Mouse (Mus musculus): ENCODE data around the gene Gdpd1. TPM values are rescaled to one million over a fixed set of nuclear protein-coding genes. Genes with fewer than 3 reads are reported as not detected.

Gdpd1 gene
- polyA plus RNA-seq, 1 experiment from 2014 or later = 163 TPM

GRCm38 (mm10) chr11:87021551-87021950, 52.3 kb downstream of the Gdpd1 start:
- Histone ChIP-seq H3K4me2 (no peak overlapping the region), H3K4me1 (replicated peaks) (no peaks in the 10 kb centered on the region), H3K4me3 (no peak overlapping the region), H3K9me3 (no peaks in the 10 kb centered on the region), H3K36me3 (no peaks in the 10 kb centered on the region), H3K27me3 (no peaks in the 10 kb centered on the region), H3K9ac (no peak overlapping the region), H3K27ac (replicated peaks) (no peak overlapping the region)
- no peak for ATAC-seq (ENCODE audit: low FRiP score, low read depth)

- Histone ChIP-seq H3K4me3 (no peak overlapping the region), H3K27ac (replicated peaks) (no peak overlapping the region), H3K27me3 (no peaks in the 10 kb centered on the region), H3K9me3 (no peaks in the 10 kb centered on the region), H3K4me2 (no peak overlapping the region), H3K4me1 (replicated peaks) (no peaks in the 10 kb centered on the region), H3K36me3 (no peaks in the 10 kb centered on the region), H3K9ac (no peak overlapping the region)
- 80% methylated on average over 5 of the region's 5 CpGs for WGBS
- no peak for ATAC-seq (ENCODE audit: low FRiP score, low read depth)
These were observed 53.4 kb downstream of the Gdpd1 start for GRCm38 (mm10) chr11:87020449-87020848.

GRCm38 (mm10) chr11:87019431-87019830, 54.4 kb downstream of the Gdpd1 start:
- Histone ChIP-seq H3K36me3 (no peaks in the 10 kb centered on the region), H3K9ac (no peak overlapping the region), H3K4me2 (no peak overlapping the region), H3K27me3 (no peaks in the 10 kb centered on the region), H3K9me3 (no peaks in the 10 kb centered on the region), H3K4me1 (replicated peaks) (no peaks in the 10 kb centered on the region), H3K27ac (replicated peaks) (no peak overlapping the region), H3K4me3 (no peak overlapping the region)
- WGBS = 91% methylated on average over 8 of the region's 8 CpGs
- ATAC-seq (ENCODE audit: low FRiP score, low read depth) = no peak

GRCm38 (mm10) chr11:87018081-87018480, 55.8 kb downstream of the Gdpd1 start:
- ATAC-seq (ENCODE audit: low FRiP score, low read depth) = no peak
- Histone ChIP-seq H3K27me3 (no peaks in the 10 kb centered on the region), H3K4me2 (no peak overlapping the region), H3K27ac (replicated peaks) (no peak overlapping the region), H3K9me3 (no peaks in the 10 kb centered on the region), H3K4me1 (replicated peaks) (no peaks in the 10 kb centered on the region), H3K9ac (no peak overlapping the region), H3K36me3 (no peaks in the 10 kb centered on the region), H3K4me3 (no peak overlapping the region)
- WGBS = 84% methylated on average over 4 of the region's 4 CpGs

GRCm38 (mm10) chr11:87015691-87016090, 58.2 kb downstream of the Gdpd1 start:
- H3K27me3 ChIP-seq = no peaks in the 10 kb centered on the region
- H3K4me2 ChIP-seq = no peak overlapping the region
- H3K27ac ChIP-seq (replicated peaks) = no peak overlapping the region
- no peaks in the 10 kb centered on the region for H3K9me3 ChIP-seq
- ATAC-seq (ENCODE audit: low FRiP score, low read depth) = no peak
- no peaks in the 10 kb centered on the region for H3K36me3 ChIP-seq
- WGBS = 80% methylated on average over 3 of the region's 3 CpGs
- no peaks in the 10 kb centered on the region for H3K4me1 ChIP-seq (replicated peaks)
- H3K4me3 ChIP-seq = no peak overlapping the region
- no peak overlapping the region for H3K9ac ChIP-seq

GRCm38 (mm10) chr11:87010476-87010875, 63.4 kb downstream of the Gdpd1 start:
- Histone ChIP-seq H3K9me3 (no peaks in the 10 kb centered on the region), H3K36me3 (no peaks in the 10 kb centered on the region), H3K27me3 (no peaks in the 10 kb centered on the region), H3K9ac (no peak overlapping the region), H3K27ac (replicated peaks) (no peak overlapping the region), H3K4me1 (replicated peaks) (0 out of 2 replicates have a peak, but pooled peaks cover 3% of the 10 kb centered on the region), H3K4me2 (no peak overlapping the region), H3K4me3 (no peak overlapping the region)
- ATAC-seq (ENCODE audit: low FRiP score, low read depth) = no peak
- WGBS = 31% methylated on average over 9 of the region's 9 CpGs

GRCm38 (mm10) chr11:87007371-87007770, 66.5 kb downstream of the Gdpd1 start:
- WGBS = 11% methylated on average over 8 of the region's 8 CpGs
- no peak overlapping the region for H3K9ac ChIP-seq
- no peak for ATAC-seq (ENCODE audit: low FRiP score, low read depth)
- no peaks in the 10 kb centered on the region for H3K9me3 ChIP-seq
- H3K27me3 ChIP-seq = no peaks in the 10 kb centered on the region
- no peak overlapping the region for H3K4me2 ChIP-seq
- no peak overlapping the region for H3K27ac ChIP-seq (replicated peaks)
- H3K4me1 ChIP-seq (replicated peaks) = 0 out of 2 replicates have a peak, but pooled peaks cover 3% of the 10 kb centered on the region
- no peaks in the 10 kb centered on the region for H3K36me3 ChIP-seq
- H3K4me3 ChIP-seq = no peak overlapping the region

- H3K36me3 ChIP-seq = no peaks in the 10 kb centered on the region
- no peak for ATAC-seq (ENCODE audit: low FRiP score, low read depth)
- H3K27me3 ChIP-seq = no peaks in the 10 kb centered on the region
- WGBS = 58% methylated on average over 12 of the region's 12 CpGs
- H3K4me2 ChIP-seq = no peak overlapping the region
- H3K9ac ChIP-seq = no peak overlapping the region
- H3K9me3 ChIP-seq = no peaks in the 10 kb centered on the region
- 0 out of 2 replicates have a peak, but pooled peaks cover 3% of the 10 kb centered on the region for H3K4me1 ChIP-seq (replicated peaks)
- H3K4me3 ChIP-seq = no peak overlapping the region
- no peak overlapping the region for H3K27ac ChIP-seq (replicated peaks)
These were observed 68.7 kb downstream of the Gdpd1 start for GRCm38 (mm10) chr11:87004960-87005755.

- Histone ChIP-seq H3K27me3 (no peaks in the 10 kb centered on the region), H3K9ac (no peak overlapping the region), H3K4me1 (replicated peaks) (no peaks in the 10 kb centered on the region), H3K4me3 (no peak overlapping the region), H3K36me3 (no peaks in the 10 kb centered on the region), H3K9me3 (no peaks in the 10 kb centered on the region), H3K4me2 (no peak overlapping the region), H3K27ac (replicated peaks) (no peak overlapping the region)
- ATAC-seq (ENCODE audit: low FRiP score, low read depth) = no peak
- 75% methylated on average over 10 of the region's 10 CpGs for WGBS
These were observed 71.6 kb downstream of the Gdpd1 start for GRCm38 (mm10) chr11:87002078-87002829.

GRCm38 (mm10) chr11:87001217-87001616, 72.6 kb downstream of the Gdpd1 start:
- Histone ChIP-seq H3K36me3 (no peaks in the 10 kb centered on the region), H3K27ac (replicated peaks) (no peak overlapping the region), H3K4me2 (no peak overlapping the region), H3K9ac (no peak overlapping the region), H3K4me1 (replicated peaks) (no peaks in the 10 kb centered on the region; the same call in 1 of the 2 replicates), H3K27me3 (no peaks in the 10 kb centered on the region), H3K9me3 (no peaks in the 10 kb centered on the region), H3K4me3 (no peak overlapping the region)
- no peak for ATAC-seq (ENCODE audit: low FRiP score, low read depth)
- WGBS = 87% methylated on average over 8 of the region's 8 CpGs

GRCm38 (mm10) chr11:86996266-86996665, 77.6 kb downstream of the Gdpd1 start:
- Histone ChIP-seq H3K4me1 (replicated peaks) (peaks cover 32% of the 10 kb centered on the region), H3K27ac (replicated peaks) (peak overlapping the region; percentile 51), H3K4me2 (no peak overlapping the region), H3K27me3 (no peaks in the 10 kb centered on the region), H3K9ac (no peak overlapping the region), H3K9me3 (no peaks in the 10 kb centered on the region), H3K36me3 (no peaks in the 10 kb centered on the region), H3K4me3 (no peak overlapping the region)
- 57% methylated on average over 2 of the region's 2 CpGs for WGBS
- no peak for ATAC-seq (ENCODE audit: low FRiP score, low read depth)

- 23% methylated on average over 6 of the region's 6 CpGs for WGBS
- Histone ChIP-seq H3K27ac (replicated peaks) (peak overlapping the region; percentile 51), H3K36me3 (no peaks in the 10 kb centered on the region), H3K4me1 (replicated peaks) (peaks cover 36% of the 10 kb centered on the region), H3K4me3 (no peak overlapping the region), H3K9me3 (no peaks in the 10 kb centered on the region), H3K4me2 (no peak overlapping the region), H3K27me3 (no peaks in the 10 kb centered on the region), H3K9ac (0 out of 2 replicates have a peak overlapping the region, but pooled peaks have one; percentile 16)
- ATAC-seq (ENCODE audit: low FRiP score, low read depth) = no peak
These were observed 78.1 kb downstream of the Gdpd1 start for GRCm38 (mm10) chr11:86995625-86996221.
